Mouse (Mus musculus): Measurements from ENCODE around the gene Dctd.

The Dctd gene

DNA sequence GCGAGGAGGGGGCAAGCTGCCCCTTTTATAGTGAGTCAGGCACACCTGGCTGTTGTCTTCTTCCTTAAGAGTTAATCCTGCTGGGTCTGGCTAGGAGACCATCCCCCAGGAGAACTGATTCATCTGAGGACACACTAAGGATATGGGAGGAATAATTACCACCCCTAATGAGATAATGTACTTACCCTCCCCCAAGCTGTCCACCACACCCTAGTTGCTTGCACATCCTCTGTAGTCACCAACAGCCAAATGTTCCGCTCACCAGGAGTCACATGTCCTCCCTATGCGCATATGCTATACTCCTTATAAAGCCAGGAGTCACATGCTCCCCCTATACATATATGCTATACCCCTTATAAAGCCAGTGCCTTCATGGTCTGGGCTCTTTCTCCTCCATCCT, 82.1 kb downstream of the Dctd start:
- TF ChIP-seq GATA4 (IDR thresholded peaks at IDR 0.05; ENCODE audit: insufficient replicate concordance, low read length): no peak

DNA sequence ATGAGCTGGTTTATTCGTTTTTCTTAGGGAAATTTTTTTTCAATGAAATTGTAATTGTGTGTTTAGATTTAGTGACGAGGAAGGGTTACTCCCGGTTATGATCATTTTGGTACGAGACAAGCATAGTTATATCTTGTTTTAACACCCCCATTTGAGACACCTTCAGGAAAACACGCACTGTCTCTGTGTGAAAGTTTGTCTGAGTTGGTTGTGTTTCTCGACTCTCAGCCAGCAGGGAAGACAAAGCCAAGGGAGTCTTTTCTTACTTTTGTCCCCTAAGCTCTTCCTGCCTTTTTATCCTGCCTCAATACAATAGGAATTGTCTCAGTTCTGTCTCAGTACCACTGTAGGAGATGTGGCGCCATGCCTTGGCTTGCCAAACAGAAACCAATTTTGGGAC, 84.9 kb downstream of the Dctd start:
- TF ChIP-seq GATA4 (IDR thresholded peaks at IDR 0.05; ENCODE audit: insufficient replicate concordance, low read length): no peak

DNA sequence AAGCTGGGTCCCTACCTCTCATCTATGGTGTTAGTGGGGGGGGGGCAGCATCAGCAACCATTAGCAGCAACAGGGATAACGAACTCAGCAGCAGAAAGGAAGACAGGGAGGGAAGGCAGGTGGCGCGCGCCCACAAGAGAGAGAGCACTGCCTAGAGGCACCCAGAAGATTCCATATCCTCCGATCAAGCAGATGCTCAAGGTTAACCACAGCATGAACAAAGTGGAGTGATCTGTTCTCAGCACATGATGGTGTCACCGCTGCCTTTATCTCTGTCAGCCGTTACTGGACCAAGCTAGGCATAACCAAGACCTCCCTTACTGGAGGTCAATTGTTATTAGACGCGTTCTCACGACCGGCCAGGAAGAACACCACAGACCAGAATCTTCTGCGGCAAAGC, 89.7 kb downstream of the Dctd start:
- no peak for TF ChIP-seq GATA4 (IDR thresholded peaks at IDR 0.05; ENCODE audit: insufficient replicate concordance, low read length)

DNA sequence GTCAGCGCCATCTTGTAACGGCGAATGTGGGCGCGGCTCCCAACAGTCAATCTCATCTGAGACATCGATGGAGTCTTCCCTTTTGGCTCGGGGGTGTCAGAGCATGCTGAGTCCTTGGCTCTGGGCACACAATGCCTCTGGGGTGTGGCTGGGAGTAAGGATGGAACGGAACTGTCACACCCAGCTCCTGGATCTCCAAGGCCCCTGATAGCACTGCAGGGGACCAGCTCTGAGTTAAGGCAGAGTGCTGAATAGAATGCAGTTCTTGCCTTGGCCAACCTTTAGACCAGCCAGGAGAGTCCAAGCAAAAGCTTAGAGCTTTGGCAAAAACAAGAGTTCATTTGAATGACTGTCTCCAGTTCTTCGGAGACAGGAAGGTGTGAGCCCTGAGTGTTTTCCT, 97.1 kb downstream of the Dctd start:
- TF ChIP-seq GATA4 (IDR thresholded peaks at IDR 0.05; ENCODE audit: insufficient replicate concordance, low read length): no peak

DNA sequence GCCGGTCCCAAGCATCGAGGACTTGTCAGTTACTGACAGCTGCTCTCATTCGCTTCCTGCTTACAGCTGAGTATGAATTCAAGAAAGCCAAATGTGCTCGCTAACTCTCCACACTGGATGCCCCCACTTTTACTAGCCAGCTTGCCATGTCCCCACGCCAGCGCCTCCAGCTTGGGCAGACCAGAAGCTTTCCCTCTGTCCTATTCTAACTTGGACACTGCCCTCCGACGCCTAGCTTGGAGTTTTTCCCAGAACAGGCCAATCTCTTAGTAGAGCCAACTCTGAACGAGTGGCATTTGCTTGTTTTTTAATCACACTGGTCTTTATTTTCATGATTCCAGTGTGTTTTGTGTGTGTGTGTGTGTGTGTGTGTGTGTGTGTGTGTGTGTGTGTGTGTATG, 100.3 kb downstream of the Dctd start:
- TF ChIP-seq GATA4 (IDR thresholded peaks at IDR 0.05; ENCODE audit: insufficient replicate concordance, low read length): no peak

DNA sequence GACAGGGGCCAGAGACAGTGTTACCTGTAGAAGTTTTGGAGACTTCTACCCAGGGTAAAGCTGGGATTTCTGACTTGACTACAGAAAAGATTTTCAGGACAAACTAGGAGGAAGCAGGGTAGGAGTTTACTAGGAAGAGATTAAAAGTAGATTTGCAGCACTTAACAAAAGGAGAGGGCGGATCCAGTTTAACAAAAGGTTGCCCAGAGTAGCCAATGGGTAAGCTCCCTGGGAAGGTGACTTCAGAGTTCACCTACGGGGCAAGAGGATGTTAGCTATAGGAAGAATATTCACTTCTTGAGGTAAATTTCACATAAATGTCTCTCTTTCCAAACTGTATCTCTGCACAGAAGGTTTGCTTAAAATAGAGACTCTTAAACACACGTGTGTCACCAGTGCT, 103.7 kb downstream of the Dctd start:
- TF ChIP-seq GATA4 (IDR thresholded peaks at IDR 0.05; ENCODE audit: insufficient replicate concordance, low read length): no peak
